Mouse (Mus musculus) kidney, adult 2 months (tissue): ENCODE measurements at regions not wholly inside any gene's neighbourhood (a gene's known extent, or its start where the extent isn't known, plus 50 kb on each side); places are given as distances from the start of the nearest gene placed in this dataset.

Source experiments
- DNase-seq: peaks from one replicate; pipeline ENCODE4 v3.0.0; 2021
- H3K27ac ChIP-seq: fragments of 200-500 bp; 2 replicates; pipeline ENCODE4 v1.5.1; 2012; ENCODE audit warnings: low read depth, low read length, control low read depth, inconsistent platforms; ENCODE audit not compliant: insufficient read depth
- H3K27me3 ChIP-seq: fragments of 200-500 bp; replicated peaks from 2 replicates; pipeline ENCODE4 v1.6.1; 2012; ENCODE audit warnings: mild to moderate bottlenecking, moderate library complexity, low read length, inconsistent platforms; ENCODE audit not compliant: control insufficient read depth, insufficient read depth
- H3K36me3 ChIP-seq: fragments of 200-500 bp; 2 replicates; pipeline ENCODE4 v1.6.1; 2012; ENCODE audit warnings: mild to moderate bottlenecking, moderate library complexity, low read length, inconsistent platforms; ENCODE audit not compliant: control insufficient read depth, insufficient read depth
- H3K4me1 ChIP-seq: fragments of 200-500 bp; 2 replicates; pipeline ENCODE4 v1.6.1; 2011; ENCODE audit warnings: low read length; ENCODE audit not compliant: control insufficient read depth, insufficient read depth
- H3K4me3 ChIP-seq: fragments of 200-500 bp; 2 replicates; pipeline ENCODE4 v1.5.1; 2011; ENCODE audit warnings: mild to moderate bottlenecking, low read depth, low read length, control low read depth; ENCODE audit not compliant: insufficient read depth
- CTCF ChIP-seq: fragments of 200-500 bp; conservative IDR thresholded peaks from 2 replicates; pipeline ENCODE4 v1.5.1; 2011; ENCODE audit warnings: low read depth, mild to moderate bottlenecking, control low read depth, low read length, moderate library complexity, mixed read lengths; ENCODE audit not compliant: insufficient read depth, insufficient read length
- POLR2A ChIP-seq: fragments of 200-500 bp; IDR thresholded peaks from one replicate; pipeline ENCODE4 v1.6.1; 2011; ENCODE audit warnings: low read depth, low read length, control low read depth
- WGBS: fragments of 180-500 bp; shearing (Covaris S2); methylation state at CpG from one replicate; pipeline ENCODE4 v1.1.7; 2018; 5-methylcytosine and 5-hydroxymethylcytosine counted together

- Histone ChIP-seq H3K36me3 (no peaks in the 10 kb centered on the region), H3K27me3 (no peaks in the 10 kb centered on the region), H3K27ac (no peak overlapping the region), H3K4me3 (no peak overlapping the region), H3K4me1 (0 out of 2 replicates have a peak, but pooled peaks cover 5% of the 10 kb centered on the region)
- 68% methylated on average over 9 of the region's 9 CpGs for WGBS
- TF ChIP-seq POLR2A (no peak), CTCF (no peak)
- no peak for DNase-seq
Observed at GRCm38 (mm10) chr13:41694749-41695419, 89.2 kb downstream of the Tmem170b start.

GRCm38 (mm10) chr13:41696767-41697445 lies 91.2 kb downstream of the Tmem170b start:
- WGBS = 63% methylated on average over 7 of the region's 7 CpGs
- H3K4me1 ChIP-seq = no peaks in the 10 kb centered on the region
- H3K27ac ChIP-seq = no peak overlapping the region
- no peaks in the 10 kb centered on the region for H3K36me3 ChIP-seq
- no peaks in the 10 kb centered on the region for H3K27me3 ChIP-seq
- DNase-seq = no peak
- H3K4me3 ChIP-seq = no peak overlapping the region
- no peak for TF ChIP-seq CTCF

DNA sequence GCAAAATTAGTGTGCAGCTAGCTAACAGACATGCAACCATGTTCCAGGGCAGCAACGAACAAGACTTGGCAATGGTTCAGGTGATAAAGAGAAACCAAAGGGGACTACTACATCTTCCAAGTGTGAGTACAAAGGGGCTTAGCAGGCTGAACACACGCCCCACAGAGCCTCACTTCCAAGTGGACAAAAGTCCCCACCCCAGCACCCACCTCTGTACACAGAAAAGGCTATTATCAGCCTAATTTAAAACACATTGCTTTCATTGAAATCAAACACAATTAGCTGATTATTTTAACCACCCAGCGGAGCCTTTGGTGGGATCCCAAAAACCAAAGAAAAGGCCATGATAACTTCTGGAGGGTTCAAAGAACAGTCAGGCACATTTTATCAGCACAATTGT lies 95.6 kb downstream of the Tmem170b start:
- Histone ChIP-seq H3K4me3 (no peak overlapping the region), H3K36me3 (no peaks in the 10 kb centered on the region), H3K4me1 (no peaks in the 10 kb centered on the region), H3K27ac (no peak overlapping the region), H3K27me3 (no peaks in the 10 kb centered on the region)
- WGBS = 76% methylated on average over 3 of the region's 3 CpGs
- TF ChIP-seq CTCF = no peak
- TF ChIP-seq POLR2A = no peak
- no peak for DNase-seq

DNA sequence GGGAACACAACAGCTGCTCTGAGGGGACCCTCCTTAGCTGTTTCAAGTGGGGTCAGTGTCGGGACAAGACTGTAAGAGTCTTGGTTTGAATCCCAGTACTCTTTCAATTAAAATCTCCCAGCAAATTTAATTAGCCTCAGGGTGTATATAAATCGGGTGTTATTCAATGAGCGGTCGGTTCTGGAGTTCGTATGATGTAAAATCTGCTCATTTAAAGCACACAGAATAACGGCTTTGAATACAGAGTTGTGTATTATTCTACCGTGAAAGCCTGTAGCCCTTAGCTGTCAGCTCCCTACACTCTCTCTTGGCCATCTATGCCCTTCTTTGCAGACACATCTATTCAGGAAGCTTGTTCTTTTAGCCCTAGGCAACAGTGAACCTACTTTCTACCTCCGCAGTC lies 96.1 kb downstream of the Tmem170b start:
- no peak for TF ChIP-seq CTCF
- no peak for TF ChIP-seq POLR2A
- 86% methylated on average over 8 of the region's 8 CpGs for WGBS
- DNase-seq = no peak
- Histone ChIP-seq H3K4me3 (no peak overlapping the region), H3K27me3 (no peaks in the 10 kb centered on the region), H3K27ac (no peak overlapping the region), H3K4me1 (no peaks in the 10 kb centered on the region), H3K36me3 (no peaks in the 10 kb centered on the region)

GRCm38 (mm10) chr13:41703196-41703595 lies 97.5 kb downstream of the Tmem170b start:
- no peak for DNase-seq
- 77% methylated on average over 2 of the region's 2 CpGs for WGBS

DNA sequence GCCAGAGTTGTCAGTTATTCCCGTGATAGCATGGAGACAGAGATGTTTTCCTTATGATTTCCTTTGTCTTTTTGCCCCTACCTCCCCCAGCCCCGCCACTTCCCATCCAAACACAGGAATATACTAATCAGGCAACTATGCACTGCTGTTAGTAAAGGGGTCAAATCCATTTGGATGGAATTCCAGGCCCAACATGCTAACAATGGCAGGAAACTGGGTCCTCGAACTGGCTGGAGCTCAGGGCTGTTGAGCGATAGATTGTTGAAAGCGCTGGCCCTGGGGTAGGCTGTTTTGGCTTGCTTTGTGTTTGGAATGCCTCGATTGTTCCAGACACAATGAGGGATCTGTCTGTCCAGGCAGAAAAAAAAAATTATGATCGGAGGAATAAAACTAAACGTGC lies 97.9 kb downstream of the Tmem170b start:
- 73% methylated on average over 8 of the region's 8 CpGs for WGBS
- H3K4me1 ChIP-seq = no peaks in the 10 kb centered on the region
- 0 out of 2 replicates have a peak overlapping the region, but pooled peaks have one; percentile 26 for H3K27ac ChIP-seq
- H3K36me3 ChIP-seq = no peaks in the 10 kb centered on the region
- no peaks in the 10 kb centered on the region for H3K27me3 ChIP-seq
- DNase-seq = peak; percentile 50
- no peak for TF ChIP-seq POLR2A
- TF ChIP-seq CTCF = no peak
- no peak overlapping the region for H3K4me3 ChIP-seq

More at GRCm38 (mm10) chr13:41703196-41703595, 97.5 kb downstream of the Tmem170b start:
- H3K27ac ChIP-seq = 0 out of 2 replicates have a peak overlapping the region, but pooled peaks have one; percentile 26
- H3K4me3 ChIP-seq = no peak overlapping the region
- TF ChIP-seq CTCF (no peak), POLR2A (no peak)
- H3K4me1 ChIP-seq = no peaks in the 10 kb centered on the region
- no peaks in the 10 kb centered on the region for H3K27me3 ChIP-seq
- no peaks in the 10 kb centered on the region for H3K36me3 ChIP-seq

- TF ChIP-seq CTCF (no peak), POLR2A (no peak)
- DNase-seq = no peak
- H3K36me3 ChIP-seq = no peaks in the 10 kb centered on the region
- peak overlapping the region; percentile 59; the same call in 1 of the 2 replicates for H3K27ac ChIP-seq
- H3K4me3 ChIP-seq = no peak overlapping the region
- 94% methylated on average over 2 of the region's 2 CpGs for WGBS
- no peaks in the 10 kb centered on the region for H3K27me3 ChIP-seq
- H3K4me1 ChIP-seq = no peaks in the 10 kb centered on the region
Observed at GRCm38 (mm10) chr13:41704806-41705205, 99.1 kb downstream of the Tmem170b start.
